Mouse (Mus musculus) lung, embryonic 15.5 days (tissue): ENCODE results near the gene Nptxr. TPM values are rescaled to one million over a fixed set of nuclear protein-coding genes. Genes with fewer than 3 reads are reported as not detected.
"Not testable (repeated sequence)": the region's sequence is repeated elsewhere in the genome, so short reads cannot be mapped to it uniquely, and the experiment has no call there.

Source experiments
- ATAC-seq: fragments of 200-750 bp; cut with Nextera tagmentation; 2 replicates; pipeline ENCODE4 v1.8.0; 2017; ENCODE audit warnings: moderate number of reproducible peaks, borderline replicate concordance; ENCODE audit not compliant: low FRiP score, low TSS enrichment; ENCODE audit errors: extremely low read depth
- H3K27ac ChIP-seq: fragments of 300-500 bp; sonication (generic); 2 replicates; pipeline ENCODE4 v1.5.1; 2015; ENCODE audit warnings: moderate library complexity, mild to moderate bottlenecking, inconsistent platforms
- H3K27me3 ChIP-seq: fragments of 300-500 bp; sonication (generic); 2 replicates; pipeline ENCODE4 v1.6.1; 2015; ENCODE audit warnings: inconsistent platforms
- H3K36me3 ChIP-seq: fragments of 300-500 bp; sonication (generic); 2 replicates; pipeline ENCODE4 v1.6.1; 2015; ENCODE audit warnings: inconsistent platforms
- H3K4me1 ChIP-seq: fragments of 300-500 bp; sonication (generic); 2 replicates; pipeline ENCODE4 v1.6.1; 2015; ENCODE audit warnings: inconsistent platforms
- H3K4me2 ChIP-seq: fragments of 300-500 bp; sonication (generic); 2 replicates; pipeline ENCODE4 v1.6.1; 2015; ENCODE audit warnings: inconsistent platforms, mild to moderate bottlenecking, moderate library complexity
- H3K4me3 ChIP-seq: fragments of 300-500 bp; sonication (generic); 2 replicates; pipeline ENCODE4 v1.5.1; 2015; ENCODE audit warnings: mild to moderate bottlenecking, inconsistent platforms
- H3K9ac ChIP-seq: fragments of 300-500 bp; sonication (generic); 2 replicates; pipeline ENCODE4 v1.6.1; 2015; ENCODE audit warnings: inconsistent platforms
- H3K9me3 ChIP-seq: fragments of 300-500 bp; sonication (generic); 2 replicates; pipeline ENCODE4 v1.6.1; 2016; ENCODE audit warnings: inconsistent platforms
- WGBS: fragments of 180-500 bp; shearing (Covaris S2); methylation state at CpG from one replicate; pipeline ENCODE4 v1.1.7; 2015; 5-methylcytosine and 5-hydroxymethylcytosine counted together
- polyA plus RNA-seq: library from polyadenylated mRNA; unstranded; fragments of >200 nt; fragmentation: Nextera tagmentation; extraction: Ambion mirVana; gene quantifications from 2 replicates; pipeline ENCODE4 v1.2.1, GENCODE M21; 2015

The Nptxr gene
- polyA plus RNA-seq, 1 experiment from 2014 or later, result 3.4 TPM

GRCm38 (mm10) chr15:79812840-79813239, 8.3 kb upstream of the Nptxr start:
- WGBS, result 56% methylated on average over 2 of the region's 2 CpGs
- not testable (repeated sequence) for H3K9ac ChIP-seq, ATAC-seq, H3K9me3 ChIP-seq, H3K4me2 ChIP-seq, H3K36me3 ChIP-seq, H3K4me3 ChIP-seq, H3K4me1 ChIP-seq, H3K27ac ChIP-seq
- H3K27me3 ChIP-seq, result peaks cover 16% of the 10 kb centered on the region

- Histone ChIP-seq H3K9me3 (no peaks in the 10 kb centered on the region), H3K27me3 (peaks cover 34% of the 10 kb centered on the region), H3K36me3 (no peaks in the 10 kb centered on the region), H3K27ac (no peak overlapping the region), H3K4me2 (no peak overlapping the region), H3K9ac (no peak overlapping the region), H3K4me1 (no peaks in the 10 kb centered on the region), H3K4me3 (no peak overlapping the region)
- 60% methylated on average over 4 of the region's 4 CpGs for WGBS
- ATAC-seq, result no peak
Observed at GRCm38 (mm10) chr15:79810997-79811396, 6.4 kb upstream of the Nptxr start.

GRCm38 (mm10) chr15:79810061-79810460, 5.5 kb upstream of the Nptxr start:
- H3K27me3 ChIP-seq, result peaks cover 44% of the 10 kb centered on the region
- 54% methylated on average over 3 of the region's 3 CpGs for WGBS

GRCm38 (mm10) chr15:79808658-79809057, 4.1 kb upstream of the Nptxr start:
- H3K4me1 ChIP-seq, result peaks cover 12% of the 10 kb centered on the region
- peaks cover 58% of the 10 kb centered on the region for H3K27me3 ChIP-seq
- WGBS, result 58% methylated on average over 5 of the region's 5 CpGs
- no peaks in the 10 kb centered on the region for H3K36me3 ChIP-seq
- H3K27ac ChIP-seq, result no peak overlapping the region
- H3K4me3 ChIP-seq, result no peak overlapping the region
- no peak overlapping the region for H3K4me2 ChIP-seq
- H3K9ac ChIP-seq, result no peak overlapping the region
- H3K9me3 ChIP-seq, result no peaks in the 10 kb centered on the region
- no peak for ATAC-seq

More at GRCm38 (mm10) chr15:79810061-79810460, 5.5 kb upstream of the Nptxr start:
- Histone ChIP-seq H3K9me3 (no peaks in the 10 kb centered on the region), H3K9ac (no peak overlapping the region), H3K4me2 (no peak overlapping the region), H3K4me3 (no peak overlapping the region), H3K36me3 (no peaks in the 10 kb centered on the region), H3K4me1 (0 out of 2 replicates have a peak, but pooled peaks cover under 1% of the 10 kb centered on the region), H3K27ac (no peak overlapping the region)
- no peak for ATAC-seq

GRCm38 (mm10) chr15:79808114-79808513, 3.5 kb upstream of the Nptxr start:
- WGBS, result 27% methylated on average over 5 of the region's 5 CpGs
- H3K27ac ChIP-seq, result no peak overlapping the region
- no peak overlapping the region for H3K4me2 ChIP-seq
- ATAC-seq, result no peak
- no peak overlapping the region for H3K9ac ChIP-seq
- no peaks in the 10 kb centered on the region for H3K36me3 ChIP-seq
- H3K4me1 ChIP-seq, result peaks cover 18% of the 10 kb centered on the region
- H3K27me3 ChIP-seq, result peaks cover 63% of the 10 kb centered on the region
- no peak overlapping the region for H3K4me3 ChIP-seq
- no peaks in the 10 kb centered on the region for H3K9me3 ChIP-seq

GRCm38 (mm10) chr15:79807050-79807449, 2.5 kb upstream of the Nptxr start:
- peaks cover 73% of the 10 kb centered on the region for H3K27me3 ChIP-seq
- H3K36me3 ChIP-seq, result no peaks in the 10 kb centered on the region
- peaks cover 19% of the 10 kb centered on the region for H3K4me1 ChIP-seq
- no peak overlapping the region for H3K27ac ChIP-seq
- H3K4me3 ChIP-seq, result no peak overlapping the region
- H3K9ac ChIP-seq, result no peak overlapping the region
- H3K9me3 ChIP-seq, result no peaks in the 10 kb centered on the region
- ATAC-seq, result no peak
- 7% methylated on average over 1 of the region's 1 CpGs for WGBS
- H3K4me2 ChIP-seq, result no peak overlapping the region

GRCm38 (mm10) chr15:79805246-79805645, 680 bp upstream of the Nptxr start:
- Histone ChIP-seq H3K9ac (no peak overlapping the region), H3K36me3 (no peaks in the 10 kb centered on the region), H3K27me3 (peaks cover 82% of the 10 kb centered on the region), H3K4me3 (no peak overlapping the region), H3K27ac (no peak overlapping the region), H3K4me2 (peak overlapping the region; percentile 97; the same call in 1 of the 2 replicates), H3K4me1 (peaks cover 19% of the 10 kb centered on the region), H3K9me3 (no peaks in the 10 kb centered on the region)
- no peak for ATAC-seq
- 22% methylated on average over 8 of the region's 8 CpGs for WGBS

GRCm38 (mm10) chr15:79803533-79804351, 824 bp downstream of the Nptxr start:
- WGBS, result 5% methylated on average over 68 of the region's 81 CpGs
- peaks cover 80% of the 10 kb centered on the region for H3K27me3 ChIP-seq

GRCm38 (mm10) chr15:79802304-79802703, 2.3 kb downstream of the Nptxr start:
- H3K4me3 ChIP-seq, result no peak overlapping the region
- WGBS, result 50% methylated on average over 4 of the region's 4 CpGs

More at GRCm38 (mm10) chr15:79803533-79804351, 824 bp downstream of the Nptxr start:
- H3K27ac ChIP-seq, result no peak overlapping the region
- H3K9ac ChIP-seq, result peak overlapping the region; percentile 46
- no peaks in the 10 kb centered on the region for H3K36me3 ChIP-seq
- no peaks in the 10 kb centered on the region for H3K9me3 ChIP-seq
- peaks cover 19% of the 10 kb centered on the region for H3K4me1 ChIP-seq
- H3K4me3 ChIP-seq, result peak overlapping the region; percentile 61
- peak overlapping the region; percentile 97 for H3K4me2 ChIP-seq
- ATAC-seq, result peak; percentile 41; the same call in 1 of the 2 replicates

GRCm38 (mm10) chr15:79801646-79802045, 2.9 kb downstream of the Nptxr start:
- H3K4me1 ChIP-seq, result peaks cover 19% of the 10 kb centered on the region
- no peak overlapping the region for H3K4me2 ChIP-seq
- peaks cover 59% of the 10 kb centered on the region for H3K27me3 ChIP-seq
- H3K27ac ChIP-seq, result no peak overlapping the region
- WGBS, result 74% methylated on average over 2 of the region's 2 CpGs
- no peaks in the 10 kb centered on the region for H3K9me3 ChIP-seq
- H3K36me3 ChIP-seq, result no peaks in the 10 kb centered on the region
- no peak for ATAC-seq
- H3K9ac ChIP-seq, result no peak overlapping the region
- no peak overlapping the region for H3K4me3 ChIP-seq

More at GRCm38 (mm10) chr15:79802304-79802703, 2.3 kb downstream of the Nptxr start:
- no peak overlapping the region for H3K27ac ChIP-seq
- no peak overlapping the region for H3K4me2 ChIP-seq
- no peak for ATAC-seq
- no peak overlapping the region for H3K9ac ChIP-seq
- peaks cover 19% of the 10 kb centered on the region for H3K4me1 ChIP-seq
- H3K27me3 ChIP-seq, result peaks cover 66% of the 10 kb centered on the region
- no peaks in the 10 kb centered on the region for H3K36me3 ChIP-seq
- no peaks in the 10 kb centered on the region for H3K9me3 ChIP-seq

- Histone ChIP-seq H3K27me3 (peaks cover 50% of the 10 kb centered on the region), H3K4me2 (no peak overlapping the region), H3K36me3 (no peaks in the 10 kb centered on the region), H3K27ac (no peak overlapping the region), H3K9me3 (no peaks in the 10 kb centered on the region), H3K4me1 (peaks cover 19% of the 10 kb centered on the region), H3K4me3 (no peak overlapping the region), H3K9ac (no peak overlapping the region)
- WGBS, result 60% methylated on average over 11 of the region's 11 CpGs
- no peak for ATAC-seq
Observed at GRCm38 (mm10) chr15:79800701-79801100, 3.9 kb downstream of the Nptxr start.

- no peak overlapping the region for H3K4me2 ChIP-seq
- H3K4me1 ChIP-seq, result peaks cover 6% of the 10 kb centered on the region; the same call in 1 of the 2 replicates
- H3K27me3 ChIP-seq, result peaks cover 29% of the 10 kb centered on the region
- no peak overlapping the region for H3K27ac ChIP-seq
- H3K36me3 ChIP-seq, result no peaks in the 10 kb centered on the region
- H3K4me3 ChIP-seq, result no peak overlapping the region
- no peaks in the 10 kb centered on the region for H3K9me3 ChIP-seq
- H3K9ac ChIP-seq, result no peak overlapping the region
- ATAC-seq, result no peak
- WGBS, result 84% methylated on average over 10 of the region's 10 CpGs
Observed at GRCm38 (mm10) chr15:79798591-79798990, 6.0 kb downstream of the Nptxr start.
